Mouse (Mus musculus) kidney, adult 2 months (tissue): ENCODE data around the gene Bhlhb9. TPM values are rescaled to one million over a fixed set of nuclear protein-coding genes. Genes with fewer than 3 reads are reported as not detected.
A peak's percentile ranks its signal among the peaks of the same experiment; 100 is the strongest.
"Not testable (repeated sequence)": the region's sequence is repeated elsewhere in the genome, so short reads cannot be mapped to it uniquely, and the experiment has no call there.

Source experiments
- DNase-seq: peaks from one replicate; pipeline ENCODE4 v3.0.0; 2021
- H3K27ac ChIP-seq: fragments of 200-500 bp; 2 replicates; pipeline ENCODE4 v1.5.1; 2012; ENCODE audit warnings: low read depth, low read length, control low read depth, inconsistent platforms; ENCODE audit not compliant: insufficient read depth
- H3K27me3 ChIP-seq: fragments of 200-500 bp; replicated peaks from 2 replicates; pipeline ENCODE4 v1.6.1; 2012; ENCODE audit warnings: mild to moderate bottlenecking, moderate library complexity, low read length, inconsistent platforms; ENCODE audit not compliant: control insufficient read depth, insufficient read depth
- H3K36me3 ChIP-seq: fragments of 200-500 bp; 2 replicates; pipeline ENCODE4 v1.6.1; 2012; ENCODE audit warnings: mild to moderate bottlenecking, moderate library complexity, low read length, inconsistent platforms; ENCODE audit not compliant: control insufficient read depth, insufficient read depth
- H3K4me1 ChIP-seq: fragments of 200-500 bp; 2 replicates; pipeline ENCODE4 v1.6.1; 2011; ENCODE audit warnings: low read length; ENCODE audit not compliant: control insufficient read depth, insufficient read depth
- H3K4me3 ChIP-seq: fragments of 200-500 bp; 2 replicates; pipeline ENCODE4 v1.5.1; 2011; ENCODE audit warnings: mild to moderate bottlenecking, low read depth, low read length, control low read depth; ENCODE audit not compliant: insufficient read depth
- CTCF ChIP-seq: fragments of 200-500 bp; conservative IDR thresholded peaks from 2 replicates; pipeline ENCODE4 v1.5.1; 2011; ENCODE audit warnings: low read depth, mild to moderate bottlenecking, control low read depth, low read length, moderate library complexity, mixed read lengths; ENCODE audit not compliant: insufficient read depth, insufficient read length
- POLR2A ChIP-seq: fragments of 200-500 bp; IDR thresholded peaks from one replicate; pipeline ENCODE4 v1.6.1; 2011; ENCODE audit warnings: low read depth, low read length, control low read depth
- WGBS: fragments of 180-500 bp; shearing (Covaris S2); methylation state at CpG from one replicate; pipeline ENCODE4 v1.1.7; 2018; 5-methylcytosine and 5-hydroxymethylcytosine counted together
- polyA plus RNA-seq: library from polyadenylated mRNA; depleted of rRNA; stranded (reverse); fragments of >200 nt; gene quantifications from 2 replicates; pipeline ENCODE4 v1.2.3, GENCODE M21; 2012

Bhlhb9 gene
- polyA plus RNA-seq, 1 experiment = 2.2 TPM

DNA sequence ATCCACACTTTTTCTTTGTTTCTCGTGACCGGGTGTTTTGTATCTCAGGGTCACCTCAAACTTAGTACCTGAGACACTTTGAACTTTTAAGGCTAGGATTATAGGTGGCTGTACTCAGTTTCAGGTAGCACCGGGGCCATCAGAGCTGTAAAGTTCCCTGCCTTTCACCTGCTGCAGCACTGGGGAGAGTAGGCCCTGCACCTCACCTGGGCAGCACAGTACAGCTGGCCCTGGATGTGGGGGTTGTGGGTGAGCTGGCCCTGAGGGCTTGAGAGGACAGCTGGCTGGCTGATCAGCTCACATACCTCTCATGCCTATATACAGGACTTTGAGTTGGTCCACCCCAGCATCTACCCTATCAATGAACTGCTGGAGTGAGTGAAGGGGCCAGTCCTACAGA, 6.8 kb downstream of the Bhlhb9 start:
- no peak for DNase-seq
- Histone ChIP-seq H3K4me1 (no peaks in the 10 kb centered on the region), H3K27me3 (no peaks in the 10 kb centered on the region), H3K27ac (no peak overlapping the region), H3K36me3 (no peaks in the 10 kb centered on the region), H3K4me3 (no peak overlapping the region)
- 89% methylated on average over 3 of the region's 3 CpGs for WGBS
- TF ChIP-seq CTCF (no peak), POLR2A (no peak)

DNA sequence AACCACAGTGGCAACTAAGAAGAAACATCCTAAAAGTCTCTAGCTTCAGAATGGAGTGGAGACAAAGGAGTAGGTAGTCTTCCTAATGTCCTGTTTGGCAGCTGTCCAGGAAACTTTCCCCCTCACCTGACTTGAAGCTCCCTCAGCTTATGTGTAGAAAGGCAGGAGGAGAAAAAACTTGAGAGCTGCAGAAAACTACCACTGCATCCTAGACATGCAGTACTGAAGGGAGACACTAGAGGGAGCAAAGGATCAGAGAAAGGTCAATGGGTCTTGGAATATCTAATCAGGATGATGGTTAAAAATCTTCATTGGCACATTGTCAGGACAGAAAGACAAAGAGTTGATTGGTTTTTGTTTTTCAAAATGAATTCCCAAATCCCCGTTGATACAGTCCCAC, 8.4 kb downstream of the Bhlhb9 start:
- no peak overlapping the region for H3K27ac ChIP-seq
- DNase-seq = peak; percentile 34

DNA sequence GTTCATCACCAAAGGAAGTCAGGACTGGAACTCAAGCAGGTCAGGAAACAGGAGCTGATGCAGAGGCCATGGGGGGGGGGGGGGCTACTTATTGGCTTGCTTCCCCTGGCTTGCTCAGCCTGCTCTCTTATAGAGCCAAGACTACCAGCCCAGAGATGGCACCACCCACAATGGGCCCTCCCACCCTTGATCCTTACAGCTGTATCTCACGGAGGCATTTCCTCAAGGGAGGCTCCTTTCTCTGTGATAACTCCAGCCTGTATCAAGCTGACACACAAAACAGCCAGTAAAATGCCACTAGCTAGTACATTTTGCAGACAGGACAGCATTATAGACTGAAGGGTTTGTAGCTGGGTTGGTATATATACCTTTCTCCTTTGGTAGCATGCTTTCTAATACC, 38.5 kb downstream of the Bhlhb9 start:
- H3K4me3 ChIP-seq, H3K4me1 ChIP-seq, H3K27ac ChIP-seq, H3K27me3 ChIP-seq, DNase-seq, H3K36me3 ChIP-seq: not testable (repeated sequence)
- 38% methylated on average over 1 of the region's 1 CpGs for WGBS

More for the DNA sequence above, 8.4 kb downstream of the Bhlhb9 start:
- Histone ChIP-seq H3K4me1 (no peaks in the 10 kb centered on the region), H3K36me3 (no peaks in the 10 kb centered on the region), H3K27me3 (no peaks in the 10 kb centered on the region), H3K4me3 (no peak overlapping the region)
- TF ChIP-seq POLR2A = no peak
- no peak; the same call in 1 of the 2 replicates for TF ChIP-seq CTCF
- 0% methylated on average over 1 of the region's 1 CpGs for WGBS

DNA sequence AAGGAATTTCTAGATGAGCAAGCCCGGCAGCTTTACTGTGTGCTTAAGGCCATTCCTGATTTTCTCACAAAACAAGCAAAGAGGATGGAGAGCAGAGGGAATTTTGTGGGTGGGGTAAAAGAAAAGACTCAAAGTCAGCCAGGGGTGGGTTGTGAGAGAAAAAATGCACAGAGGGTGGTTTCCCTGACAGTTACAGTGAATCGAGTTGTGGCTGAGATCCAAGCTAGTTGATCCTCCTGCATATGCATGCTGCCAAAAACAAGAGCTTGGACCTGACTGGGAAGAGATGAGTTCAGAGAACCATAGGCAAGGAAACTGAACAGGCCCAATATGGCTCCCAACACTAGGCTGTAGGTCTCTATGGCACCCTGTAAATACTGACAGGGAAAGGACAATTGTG, 40.5 kb downstream of the Bhlhb9 start:
- WGBS = 60% methylated on average over 2 of the region's 2 CpGs
- Histone ChIP-seq H3K27me3 (no peaks in the 10 kb centered on the region), H3K4me3 (no peak overlapping the region), H3K27ac (no peak overlapping the region), H3K4me1 (no peaks in the 10 kb centered on the region), H3K36me3 (no peaks in the 10 kb centered on the region)
- DNase-seq = no peak
- TF ChIP-seq CTCF (no peak), POLR2A (no peak)

DNA sequence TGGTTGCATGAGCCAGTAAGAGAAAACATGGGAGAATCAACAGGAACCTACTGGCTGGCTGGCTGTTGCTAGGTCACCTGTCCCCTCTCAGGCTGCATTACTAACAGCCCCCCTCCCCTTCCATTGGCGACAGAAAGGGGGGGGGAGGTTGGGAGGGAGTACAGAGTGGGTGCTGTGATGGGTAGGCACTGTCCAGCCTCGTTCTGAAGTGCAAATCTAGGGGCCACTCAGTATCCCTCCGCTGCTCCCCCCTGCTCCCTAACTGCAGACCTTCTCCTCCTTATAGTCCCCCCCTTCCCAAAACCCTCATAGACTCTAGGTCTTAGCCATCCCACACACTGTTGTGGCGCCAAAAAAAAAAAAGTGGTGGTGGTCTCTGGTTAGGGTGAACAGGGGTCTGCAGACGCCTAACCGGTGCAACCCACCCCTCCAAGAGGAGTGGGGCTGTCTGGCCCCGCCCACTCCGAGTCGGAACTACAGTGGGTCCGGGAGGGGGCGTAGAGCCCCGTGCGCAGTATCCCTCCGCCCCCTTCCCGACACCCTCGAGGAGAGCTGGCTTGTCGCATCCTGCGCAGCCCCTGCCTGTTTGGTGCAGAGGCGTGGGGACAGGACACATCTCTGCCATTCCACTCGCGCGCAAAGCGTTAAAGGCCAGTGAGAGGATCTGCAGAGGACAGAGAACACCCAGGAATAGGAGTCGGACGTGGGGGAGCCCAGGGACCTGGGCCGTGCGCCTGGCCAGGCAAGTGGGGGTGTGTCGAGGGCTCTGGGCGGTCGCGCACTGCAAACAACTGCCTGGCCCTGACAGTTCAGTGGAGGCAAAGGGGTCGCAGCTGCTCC, 41.3 kb downstream of the Bhlhb9 start, which contains the start of gene Gprasp2:
TSS of gene Gprasp2 (plus strand) at position 514 of the 840 bp plus-strand sequence.
- WGBS = 2% methylated on average over 27 of the region's 32 CpGs
- DNase-seq = peak; percentile 2
- peak within 1 kb of the TSS; percentile 43 for H3K4me3 ChIP-seq

DNA sequence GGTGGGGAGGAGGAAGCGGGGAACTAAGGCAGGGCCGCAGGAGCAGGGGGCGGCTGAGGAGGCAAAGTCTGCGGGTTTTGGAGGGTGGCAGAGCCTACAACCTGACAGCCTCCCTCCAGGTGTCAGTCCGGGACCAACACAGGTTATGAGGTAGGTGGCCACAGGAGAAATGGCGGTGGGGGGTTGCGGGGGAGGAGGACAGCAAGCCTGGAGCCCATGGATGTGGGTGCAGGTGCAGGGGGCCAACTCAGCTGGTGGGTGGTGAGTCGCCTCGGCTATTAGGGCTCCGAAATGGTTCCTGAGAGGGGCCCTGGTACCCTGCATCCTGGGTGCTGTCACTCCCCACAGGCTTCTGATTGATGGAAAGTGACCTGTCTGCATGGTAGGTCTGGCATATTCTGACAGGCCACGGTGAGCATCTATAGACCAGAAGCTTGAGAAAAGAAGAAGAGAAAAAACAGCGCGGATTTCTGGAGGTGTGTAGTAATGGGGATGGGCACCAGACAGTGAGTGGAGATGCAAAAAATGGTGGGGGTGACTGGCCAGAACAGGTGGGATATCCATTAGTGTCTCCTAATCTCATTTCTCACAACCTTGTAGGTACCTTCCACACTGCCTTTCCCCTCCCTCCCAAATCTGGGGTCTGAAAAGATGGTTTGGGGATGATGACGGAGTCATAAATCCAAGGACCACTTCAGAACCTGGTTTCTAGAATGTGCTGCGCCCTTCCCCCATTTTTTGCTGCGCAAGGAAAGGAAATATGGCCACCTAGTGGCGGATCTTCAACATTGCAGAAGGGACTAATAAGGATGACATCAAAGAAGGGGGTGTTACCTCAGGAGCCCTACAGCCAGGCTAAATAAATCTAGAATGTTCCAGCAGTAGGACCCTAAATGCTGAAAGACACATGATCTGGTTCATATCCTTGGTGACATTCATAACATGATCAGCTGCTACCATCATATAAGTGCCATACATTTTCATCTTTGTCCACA, 42.3 kb downstream of the Bhlhb9 start:
- 0 out of 2 replicates have a peak, but pooled peaks have one; percentile 22 for TF ChIP-seq CTCF
- WGBS = 1% methylated on average over 15 of the region's 17 CpGs
- not testable (repeated sequence) for H3K27ac ChIP-seq, H3K36me3 ChIP-seq, H3K4me1 ChIP-seq, H3K27me3 ChIP-seq
- H3K4me3 ChIP-seq = peak overlapping the region; percentile 43
- peak; percentile 15 for DNase-seq

More for the DNA sequence above, 41.3 kb downstream of the Bhlhb9 start, which contains the start of gene Gprasp2:
- H3K27ac ChIP-seq, H3K36me3 ChIP-seq, H3K27me3 ChIP-seq, H3K4me1 ChIP-seq: not testable (repeated sequence)

DNA sequence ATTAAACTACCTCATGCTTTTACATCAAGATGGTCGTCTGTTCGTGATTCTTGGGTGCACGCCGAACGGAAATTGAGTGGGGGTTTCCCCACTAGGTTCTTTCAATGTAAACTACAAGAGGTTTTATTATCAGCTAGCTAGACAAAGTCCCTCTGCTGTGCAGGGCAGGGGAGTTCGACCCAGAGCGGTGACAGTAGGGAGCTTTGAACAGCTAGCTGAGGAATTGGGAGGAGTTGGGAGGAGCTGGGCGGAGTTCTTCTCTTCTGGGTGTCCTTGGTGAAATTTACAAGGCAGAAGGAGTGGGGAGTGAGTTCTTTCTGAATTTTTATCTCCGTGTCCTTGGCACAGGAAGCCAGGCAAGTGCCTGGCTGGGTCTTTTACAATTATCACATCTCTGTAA, 69.4 kb downstream of the Bhlhb9 start:
- not testable (repeated sequence) for H3K36me3 ChIP-seq, H3K4me1 ChIP-seq, H3K27ac ChIP-seq, H3K4me3 ChIP-seq, DNase-seq, H3K27me3 ChIP-seq
- 84% methylated on average over 9 of the region's 9 CpGs for WGBS
